Mouse (Mus musculus) forebrain, embryonic 12.5 days (tissue): ENCODE measurements at regions not wholly inside any gene's neighbourhood (a gene's known extent, or its start where the extent isn't known, plus 50 kb on each side); places are given as distances from the start of the nearest gene placed in this dataset.

Experiments used
- ATAC-seq: fragments of 200-750 bp; cut with Nextera tagmentation; 2 replicates; pipeline ENCODE4 v1.8.0; 2017; ENCODE audit warnings: moderate TSS enrichment; ENCODE audit not compliant: low FRiP score
- H3K27ac ChIP-seq: fragments of 300-500 bp; sonication (generic); 2 replicates; pipeline ENCODE4 v1.5.1; 2016; ENCODE audit warnings: mild to moderate bottlenecking
- H3K27me3 ChIP-seq: fragments of 300-500 bp; sonication (generic); 2 replicates; pipeline ENCODE4 v1.6.1; 2016; ENCODE audit warnings: mild to moderate bottlenecking
- H3K36me3 ChIP-seq: fragments of 300-500 bp; sonication (generic); replicated peaks from 2 replicates; pipeline ENCODE4 v1.6.1; 2016; ENCODE audit warnings: mild to moderate bottlenecking
- H3K4me1 ChIP-seq: fragments of 300-500 bp; sonication (generic); 2 replicates; pipeline ENCODE4 v1.6.1; 2016
- H3K4me2 ChIP-seq: fragments of 300-500 bp; sonication (generic); 2 replicates; pipeline ENCODE4 v1.6.1; 2016; ENCODE audit warnings: mild to moderate bottlenecking, moderate library complexity
- H3K4me3 ChIP-seq: fragments of 300-500 bp; sonication (generic); replicated peaks from 2 replicates; pipeline ENCODE4 v1.5.1; 2016; ENCODE audit warnings: mild to moderate bottlenecking
- H3K9ac ChIP-seq: fragments of 300-500 bp; sonication (generic); 2 replicates; pipeline ENCODE4 v1.6.1; 2016; ENCODE audit warnings: mild to moderate bottlenecking
- H3K9me3 ChIP-seq: fragments of 300-500 bp; sonication (generic); 2 replicates; pipeline ENCODE4 v1.6.1; 2016
- WGBS: fragments of 180-500 bp; shearing (Covaris S2); methylation state at CpG from one replicate; pipeline ENCODE4 v1.1.7; 2016; 5-methylcytosine and 5-hydroxymethylcytosine counted together

- no peak overlapping the region for H3K9ac ChIP-seq
- no peaks in the 10 kb centered on the region for H3K9me3 ChIP-seq
- no peak overlapping the region for H3K4me2 ChIP-seq
- WGBS: 84% methylated on average over 3 of the region's 3 CpGs
- no peak overlapping the region for H3K27ac ChIP-seq
- no peaks in the 10 kb centered on the region for H3K27me3 ChIP-seq
- no peaks in the 10 kb centered on the region for H3K4me1 ChIP-seq
- H3K36me3 ChIP-seq: no peaks in the 10 kb centered on the region
- no peak for ATAC-seq
- no peak overlapping the region for H3K4me3 ChIP-seq
Observed at GRCm38 (mm10) chr13:111860931-111861330, 52.1 kb upstream of the Map3k1 start.

GRCm38 (mm10) chr13:111862316-111862715 is 53.5 kb upstream of the Map3k1 start:
- WGBS: 82% methylated on average over 8 of the region's 8 CpGs

GRCm38 (mm10) chr13:111865956-111866355 is 57.2 kb upstream of the Map3k1 start:
- H3K27me3 ChIP-seq: peaks cover 3% of the 10 kb centered on the region; the same call in 1 of the 2 replicates
- H3K4me1 ChIP-seq: peaks cover 20% of the 10 kb centered on the region
- H3K36me3 ChIP-seq: no peaks in the 10 kb centered on the region
- no peak overlapping the region for H3K4me3 ChIP-seq
- H3K9ac ChIP-seq: no peak overlapping the region
- no peak overlapping the region for H3K27ac ChIP-seq
- ATAC-seq: no peak
- WGBS: 94% methylated on average over 7 of the region's 7 CpGs
- no peaks in the 10 kb centered on the region for H3K9me3 ChIP-seq
- no peak overlapping the region for H3K4me2 ChIP-seq

More at GRCm38 (mm10) chr13:111862316-111862715, 53.5 kb upstream of the Map3k1 start:
- H3K27me3 ChIP-seq: no peaks in the 10 kb centered on the region
- H3K4me1 ChIP-seq: no peaks in the 10 kb centered on the region
- no peak overlapping the region for H3K9ac ChIP-seq
- no peak overlapping the region for H3K4me3 ChIP-seq
- ATAC-seq: no peak
- H3K4me2 ChIP-seq: no peak overlapping the region
- H3K27ac ChIP-seq: no peak overlapping the region
- no peaks in the 10 kb centered on the region for H3K36me3 ChIP-seq
- no peaks in the 10 kb centered on the region for H3K9me3 ChIP-seq

- no peak overlapping the region for H3K9ac ChIP-seq
- no peaks in the 10 kb centered on the region for H3K36me3 ChIP-seq
- peaks cover 3% of the 10 kb centered on the region; the same call in 1 of the 2 replicates for H3K27me3 ChIP-seq
- WGBS: 93% methylated on average over 2 of the region's 2 CpGs
- no peak overlapping the region for H3K4me3 ChIP-seq
- ATAC-seq: no peak
- no peak overlapping the region for H3K4me2 ChIP-seq
- H3K27ac ChIP-seq: no peak overlapping the region
- H3K9me3 ChIP-seq: no peaks in the 10 kb centered on the region
- peaks cover 20% of the 10 kb centered on the region for H3K4me1 ChIP-seq
Observed at GRCm38 (mm10) chr13:111867261-111867660, 58.5 kb upstream of the Map3k1 start.

GRCm38 (mm10) chr13:111867763-111868725 is 59.3 kb upstream of the Map3k1 start:
- peak overlapping the region; percentile 56; the same call in 1 of the 2 replicates for H3K27ac ChIP-seq
- H3K4me2 ChIP-seq: no peak overlapping the region; the same call in 1 of the 2 replicates
- no peaks in the 10 kb centered on the region for H3K36me3 ChIP-seq
- 60% methylated on average over 31 of the region's 31 CpGs for WGBS
- peaks cover 3% of the 10 kb centered on the region; the same call in 1 of the 2 replicates for H3K27me3 ChIP-seq
- H3K4me3 ChIP-seq: no peak overlapping the region
- H3K4me1 ChIP-seq: peaks cover 20% of the 10 kb centered on the region
- no peak overlapping the region for H3K9ac ChIP-seq
- H3K9me3 ChIP-seq: no peaks in the 10 kb centered on the region
- peak; percentile 51; the same call in 1 of the 2 replicates for ATAC-seq

- no peaks in the 10 kb centered on the region for H3K36me3 ChIP-seq
- no peak overlapping the region for H3K4me2 ChIP-seq
- no peak for ATAC-seq
- no peaks in the 10 kb centered on the region for H3K9me3 ChIP-seq
- no peak overlapping the region for H3K9ac ChIP-seq
- H3K4me1 ChIP-seq: peaks cover 20% of the 10 kb centered on the region
- H3K4me3 ChIP-seq: no peak overlapping the region
- no peak overlapping the region for H3K27ac ChIP-seq
- 66% methylated on average over 3 of the region's 3 CpGs for WGBS
- H3K27me3 ChIP-seq: peaks cover 3% of the 10 kb centered on the region; the same call in 1 of the 2 replicates
Observed at GRCm38 (mm10) chr13:111868947-111869346, 60.2 kb upstream of the Map3k1 start.

- Histone ChIP-seq H3K9me3 (no peaks in the 10 kb centered on the region), H3K27me3 (peaks cover 3% of the 10 kb centered on the region; the same call in 1 of the 2 replicates), H3K4me2 (no peak overlapping the region), H3K9ac (no peak overlapping the region), H3K4me1 (peaks cover 20% of the 10 kb centered on the region), H3K36me3 (no peaks in the 10 kb centered on the region), H3K4me3 (no peak overlapping the region), H3K27ac (peak overlapping the region; percentile 53; the same call in 1 of the 2 replicates)
- whole genome bisulfite sequencing: 35% methylated on average over 17 of the region's 17 CpGs
- no peak; the same call in 1 of the 2 replicates for ATAC-seq
Observed at GRCm38 (mm10) chr13:111869771-111870437, 61.1 kb upstream of the Map3k1 start.

GRCm38 (mm10) chr13:111870505-111870904 is 61.7 kb upstream of the Map3k1 start:
- ATAC-seq: no peak
- H3K36me3 ChIP-seq: no peaks in the 10 kb centered on the region
- peak overlapping the region; percentile 53; the same call in 1 of the 2 replicates for H3K27ac ChIP-seq
- H3K4me2 ChIP-seq: no peak overlapping the region
- H3K27me3 ChIP-seq: peaks cover 3% of the 10 kb centered on the region; the same call in 1 of the 2 replicates
- H3K9ac ChIP-seq: no peak overlapping the region
- no peak overlapping the region for H3K4me3 ChIP-seq
- 85% methylated on average over 4 of the region's 4 CpGs for WGBS
- no peaks in the 10 kb centered on the region for H3K9me3 ChIP-seq
- H3K4me1 ChIP-seq: peaks cover 20% of the 10 kb centered on the region

GRCm38 (mm10) chr13:111871672-111872410 is 63.0 kb upstream of the Map3k1 start:
- Histone ChIP-seq H3K9ac (no peak overlapping the region), H3K36me3 (no peaks in the 10 kb centered on the region), H3K4me2 (no peak overlapping the region), H3K4me1 (peaks cover 20% of the 10 kb centered on the region), H3K9me3 (no peaks in the 10 kb centered on the region), H3K27me3 (peaks cover 3% of the 10 kb centered on the region; the same call in 1 of the 2 replicates), H3K4me3 (no peak overlapping the region), H3K27ac (no peak overlapping the region)
- no peak for ATAC-seq
- 95% methylated on average over 25 of the region's 25 CpGs for WGBS

- Histone ChIP-seq H3K4me3 (no peak overlapping the region), H3K27ac (no peak overlapping the region), H3K9ac (no peak overlapping the region), H3K4me2 (no peak overlapping the region), H3K27me3 (peaks cover 3% of the 10 kb centered on the region; the same call in 1 of the 2 replicates), H3K36me3 (no peaks in the 10 kb centered on the region), H3K9me3 (no peaks in the 10 kb centered on the region), H3K4me1 (peaks cover 12% of the 10 kb centered on the region; the same call in 1 of the 2 replicates)
- no peak for ATAC-seq
- WGBS: 78% methylated on average over 3 of the region's 3 CpGs
Observed at GRCm38 (mm10) chr13:111874330-111874729, 65.5 kb upstream of the Map3k1 start.

GRCm38 (mm10) chr13:111876404-111876803 is 67.6 kb upstream of the Map3k1 start:
- no peak overlapping the region for H3K27ac ChIP-seq
- H3K4me3 ChIP-seq: no peak overlapping the region
- ATAC-seq: no peak
- H3K36me3 ChIP-seq: no peaks in the 10 kb centered on the region
- no peaks in the 10 kb centered on the region for H3K27me3 ChIP-seq
- 86% methylated on average over 3 of the region's 3 CpGs for WGBS
- H3K9me3 ChIP-seq: no peaks in the 10 kb centered on the region
- H3K9ac ChIP-seq: no peak overlapping the region
- no peak overlapping the region for H3K4me2 ChIP-seq
- H3K4me1 ChIP-seq: no peaks in the 10 kb centered on the region

GRCm38 (mm10) chr13:111876847-111877246 is 68.1 kb upstream of the Map3k1 start:
- no peak for ATAC-seq
- no peaks in the 10 kb centered on the region for H3K9me3 ChIP-seq
- no peak overlapping the region for H3K4me2 ChIP-seq
- no peaks in the 10 kb centered on the region for H3K4me1 ChIP-seq
- H3K4me3 ChIP-seq: no peak overlapping the region
- no peaks in the 10 kb centered on the region for H3K27me3 ChIP-seq
- 76% methylated on average over 2 of the region's 2 CpGs for WGBS
- H3K27ac ChIP-seq: no peak overlapping the region
- no peak overlapping the region for H3K9ac ChIP-seq
- no peaks in the 10 kb centered on the region for H3K36me3 ChIP-seq
